Mouse (Mus musculus) heart, adult 2 months (tissue): ENCODE results near the gene Morn1.

ENCODE experiments used
- CTCF ChIP-seq: fragments of 200-600 bp; IDR thresholded peaks from 2 replicates; pipeline ENCODE4 v1.8.1; 2022; ENCODE audit warnings: antibody characterized with exemption, mild to moderate bottlenecking, moderate library complexity
- POLR2A ChIP-seq: fragments of 200-500 bp; IDR thresholded peaks from 2 replicates; pipeline ENCODE4 v1.6.1; 2011; ENCODE audit warnings: mild to moderate bottlenecking, low read depth, low read length, control low read depth; ENCODE audit not compliant: insufficient read depth

DNA sequence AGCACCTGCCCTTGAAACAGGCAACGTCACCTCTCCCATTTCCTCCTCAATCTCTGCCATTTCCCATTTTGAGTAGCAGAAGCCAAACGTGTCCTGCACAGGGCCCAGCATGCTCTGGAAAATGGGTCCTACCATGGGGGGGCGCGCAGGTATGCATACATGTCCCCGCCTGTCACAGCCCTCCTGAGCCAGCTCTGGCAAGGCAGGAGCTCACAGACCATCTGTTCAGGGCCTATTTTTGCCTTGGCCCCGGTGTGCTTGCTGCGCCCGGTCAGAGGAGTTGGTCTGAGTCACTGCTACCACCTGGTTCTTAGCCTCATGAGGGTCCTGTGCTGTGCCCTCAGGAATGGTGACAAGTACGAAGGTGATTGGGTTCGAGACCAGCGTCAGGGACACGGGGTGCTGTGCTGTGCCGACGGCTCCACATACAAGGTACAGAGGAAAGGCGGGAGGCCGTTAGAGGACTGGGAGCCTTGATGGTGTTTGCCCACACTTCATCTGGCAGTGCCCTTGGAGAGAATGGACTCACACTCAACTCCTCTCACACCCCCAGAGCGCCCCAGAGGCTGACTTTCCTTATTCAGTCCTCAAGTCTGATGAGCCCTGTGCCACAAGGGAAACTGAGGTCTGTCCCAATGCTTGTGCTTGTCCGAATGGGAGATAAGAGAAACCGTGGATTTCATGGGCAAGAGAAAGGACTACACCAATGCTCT is 6.5 kb downstream of the Morn1 start:
- TF ChIP-seq CTCF (no peak), POLR2A (no peak)
